Mouse (Mus musculus): ENCODE measurements around the gene Tanc2.

- TF ChIP-seq CTCF (IDR thresholded peaks at IDR 0.05; ENCODE audit: borderline replicate concordance, control insufficient read depth, extremely low read depth, insufficient read depth, low read length, poor library complexity) (no peak), POLR2A (IDR thresholded peaks at IDR 0.05; ENCODE audit: control insufficient read depth, extremely low read depth, insufficient read depth, low read length, poor library complexity) (no peak)
Measured at GRCm38 (mm10) chr11:105899151-105899550, 309.4 kb downstream of the Tanc2 start.

Measured in thymus, adult 2 months (tissue).